Mouse (Mus musculus) small intestine, adult 2 months (tissue): ENCODE results near the gene Tbc1d13.
"Not testable (repeated sequence)": the region's sequence is repeated elsewhere in the genome, so short reads cannot be mapped to it uniquely, and the experiment has no call there.

ENCODE experiments used
- CTCF ChIP-seq: fragments of 200-500 bp; IDR thresholded peaks from 2 replicates; pipeline ENCODE4 v1.5.1; 2012; ENCODE audit warnings: low read depth, mild to moderate bottlenecking, control low read depth, inconsistent platforms, low read length, moderate library complexity, mixed read lengths; ENCODE audit not compliant: insufficient replicate concordance, insufficient read length; ENCODE audit errors: extremely low read depth
- POLR2A ChIP-seq: fragments of 200-500 bp; IDR thresholded peaks from 2 replicates; pipeline ENCODE4 v1.6.1; 2012; ENCODE audit warnings: low read depth, mild to moderate bottlenecking, control low read depth, inconsistent platforms, low read length, moderate library complexity

DNA sequence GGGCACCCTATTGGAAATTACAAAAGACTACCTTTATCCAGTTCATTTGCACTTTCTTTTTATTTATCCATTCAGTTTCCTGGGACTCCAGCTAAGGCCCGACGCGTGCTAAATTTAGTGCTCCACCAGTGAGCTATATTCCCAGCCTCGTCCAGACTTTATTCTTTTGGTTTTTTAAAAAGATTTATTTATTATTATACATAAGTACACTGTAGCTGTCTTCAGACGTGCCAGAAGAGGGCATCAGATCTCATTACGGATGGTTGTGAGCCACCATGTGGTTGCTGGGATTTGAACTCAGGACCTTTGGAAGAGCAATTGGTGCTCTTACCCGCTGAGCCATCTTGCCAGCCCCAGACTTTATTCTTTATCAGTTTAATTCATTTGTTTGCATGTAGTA is 45.2 kb downstream of the Tbc1d13 start:
- not testable (repeated sequence) for TF ChIP-seq CTCF, POLR2A
